Mouse (Mus musculus): ENCODE data around the gene Fam240b. TPM values are rescaled to one million over a fixed set of nuclear protein-coding genes. Genes with fewer than 3 reads are reported as not detected.
A peak's percentile ranks its signal among the peaks of the same experiment; 100 is the strongest.

Gene Fam240b
- total RNA-seq, 2 experiments from 2014 or later, result 0.91 to 0.92 TPM

DNA sequence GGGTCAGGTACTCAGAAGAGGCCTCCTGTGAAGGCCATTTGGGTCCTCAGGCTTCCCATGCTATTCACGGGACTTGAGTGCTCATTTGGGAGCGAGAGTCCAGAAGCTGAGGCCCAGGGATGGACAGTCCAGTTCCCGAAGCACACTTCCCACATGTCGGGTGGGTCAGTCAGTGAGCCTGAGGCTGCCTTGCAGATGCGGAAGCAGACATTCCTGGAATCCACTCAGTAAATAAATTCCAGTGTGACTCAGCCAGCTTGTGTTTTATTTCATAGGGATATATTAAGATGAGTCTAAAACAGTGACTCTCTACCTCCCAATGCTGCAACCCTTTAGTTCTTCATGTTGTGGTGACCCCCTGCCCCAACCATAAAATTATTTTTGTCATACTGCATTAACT, 58.1 kb downstream of the Fam240b start:
- no peak for DNase-seq

GRCm38 (mm10) chr13:64438863-64439452, 58.6 kb downstream of the Fam240b start:
- DNase-seq, result peak; percentile 46

DNA sequence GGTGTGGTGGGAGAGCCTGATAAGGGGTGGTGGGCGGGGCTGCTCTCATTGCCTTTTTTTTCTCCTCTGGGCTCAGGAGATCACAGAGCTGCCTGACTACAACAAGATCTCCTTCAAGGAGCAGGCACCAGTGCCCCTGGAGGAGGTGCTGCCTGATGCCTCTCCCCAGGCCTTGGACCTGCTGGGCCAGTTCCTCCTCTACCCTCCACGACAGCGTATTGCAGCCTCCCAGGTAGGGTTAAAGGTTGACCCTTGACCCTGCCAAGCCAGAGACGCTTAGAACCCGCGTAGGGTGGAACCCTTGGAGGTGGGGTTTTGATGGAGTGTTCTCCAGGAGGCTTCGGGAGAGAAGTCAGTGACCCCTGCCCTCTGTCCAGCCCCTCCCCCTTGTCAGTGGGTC, 59.8 kb downstream of the Fam240b start:
- DNase-seq, result no peak

- DNase-seq, result peak; percentile 94
Measured at GRCm38 (mm10) chr13:64432017-64432995, 65.3 kb downstream of the Fam240b start, which contains the start of gene Cdk20. Gene Cdk20 (plus strand): TSS chr13:64432314.

Other genes with a start within 250 kb of the Fam240b start
- 1 to 10 TPM; 3.8 to 4.6 TPM for gene Cdc14b, start 222.5 kb downstream of the Fam240b start, total RNA-seq (2021)
- 10 to 100 TPM; 35.1 to 41.0 TPM for gene Aaed1, start 185.1 kb downstream of the Fam240b start, total RNA-seq (2021)
- gene Ctsl, start 126.9 kb downstream of the Fam240b start, total RNA-seq (2021), result 100 to 1,000 TPM; 120 to 147 TPM
- gene Cdk20, start 65.5 kb downstream of the Fam240b start, total RNA-seq (2021), result 1 to 10 TPM; 2.8 to 3.4 TPM